23 mouse cellular contexts compared by ENCODE assay signal in the genomic region with DNA sequence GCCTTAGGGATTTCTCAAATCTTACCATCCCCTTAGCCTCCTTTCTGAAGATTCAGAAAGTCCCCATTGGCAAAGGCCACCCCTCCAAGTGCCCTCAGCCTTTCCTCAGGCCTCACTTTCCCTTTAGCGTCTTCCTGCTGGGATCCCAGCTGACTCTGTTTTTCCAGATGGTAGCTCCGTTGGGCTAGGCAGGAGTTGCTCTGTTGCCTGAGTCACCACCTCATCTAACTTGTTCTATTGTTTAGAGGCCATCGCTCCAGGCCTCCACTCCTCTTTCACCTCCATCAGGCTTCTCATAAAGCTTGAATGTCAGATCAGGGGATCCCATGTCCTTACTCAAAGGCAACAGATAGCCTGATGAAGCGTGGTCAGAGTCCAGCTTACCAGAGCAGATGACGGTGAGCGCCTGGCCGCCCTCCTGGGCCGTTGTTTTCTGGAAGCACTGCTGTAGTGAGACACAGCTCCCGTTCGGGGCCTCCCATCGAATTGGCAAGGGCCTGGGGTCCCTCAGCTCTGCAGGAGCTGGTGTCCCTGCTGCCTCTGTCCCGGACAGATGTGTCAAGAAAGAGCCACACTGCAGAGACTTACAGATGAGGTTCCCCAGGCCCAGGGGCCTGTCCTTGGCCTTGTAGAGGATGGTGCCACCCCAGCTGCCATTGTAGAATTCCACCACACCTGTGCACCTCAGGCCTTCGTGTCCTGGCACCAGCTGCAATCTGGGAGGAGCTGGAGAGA. TPM values are rescaled to one million over a fixed set of nuclear protein-coding genes. Genes with fewer than 3 reads are reported as not detected.
A peak's percentile ranks its signal among the peaks of the same experiment; 100 is the strongest.
DNase-seq lines count a peak whose midpoint lies in the region; ATAC-seq and TF ChIP-seq lines count a peak whose summit lies in the region.
"Had no signal": no experiment of that assay in that cellular context is flagged by ENCODE, and none has a peak within 500 bp of the region (broad histone marks: within the 10 kb centered on the region; RNA-seq: fewer than 3 reads in every experiment).

No protein-coding gene starts in this region.

- 0 out of 2 replicates have a peak overlapping the region, but pooled peaks have one; percentile 0 for H3K27ac ChIP-seq in hindbrain, embryonic 10.5 days
- H3K27ac ChIP-seq in hindbrain, embryonic 12.5 days = no peak overlapping the region
- H3K27ac ChIP-seq in cerebellum, adult 2 months (ENCODE audit: insufficient read depth, low read length) = peak overlapping the region; percentile 93
- 0 out of 2 replicates have a peak overlapping the region, but pooled peaks have one; percentile 58 for H3K27ac ChIP-seq in embryonic facial prominence, embryonic 13.5 days
- peak overlapping the region; percentile 84 for H3K27ac ChIP-seq in stomach, embryonic 16.5 days (ENCODE audit: low read length)
- H3K27ac ChIP-seq: embryonic facial prominence, embryonic 12.5 days; gastrocnemius, adult 2 months; hindbrain, embryonic 14.5 days; intestine, embryonic 15.5 days; kidney, embryonic 15.5 days; limb, embryonic 15.5 days had no signal

- no peak overlapping the region for H3K4me3 ChIP-seq in hindbrain, embryonic 10.5 days
- H3K4me3 ChIP-seq in hindbrain, embryonic 12.5 days = no peak overlapping the region
- H3K4me3 ChIP-seq in cerebellum, adult 2 months (replicated peaks; ENCODE audit: insufficient read depth, low read depth, low read length) = no peak overlapping the region
- no peak overlapping the region for H3K4me3 ChIP-seq in embryonic facial prominence, embryonic 13.5 days
- H3K4me3 ChIP-seq in stomach, embryonic 16.5 days (replicated peaks; ENCODE audit: low read length) = no peak overlapping the region
- H3K4me3 ChIP-seq: embryonic facial prominence, embryonic 12.5 days; gastrocnemius, adult 2 months; heart, embryonic 12.5 days; intestine, embryonic 15.5 days; kidney, embryonic 15.5 days; limb, embryonic 15.5 days had no signal

- no peak for DNase-seq in hindbrain, embryonic 10.5 days (ENCODE audit: low spot score)
- peak; percentile 73 to 82 for DNase-seq in cerebellum, adult 2 months
- no peak for DNase-seq in right cerebral cortex, postnatal 25 days
- no peak for DNase-seq in liver
- DNase-seq: adrenal gland, postnatal 36 days; gastrocnemius, adult 2 months; heart, adult 11 months; heart, postnatal 14 days; kidney, postnatal 4 days; liver, postnatal 0 days; lung, postnatal 10 days; thymus, postnatal 4 days had no signal

- no peak overlapping the region for H3K9ac ChIP-seq in hindbrain, embryonic 12.5 days
- H3K9ac ChIP-seq in embryonic facial prominence, embryonic 13.5 days = no peak overlapping the region
- H3K9ac ChIP-seq in stomach, embryonic 16.5 days (ENCODE audit: low read length) = no peak overlapping the region
- H3K9ac ChIP-seq: embryonic facial prominence, embryonic 12.5 days; heart, embryonic 12.5 days; hindbrain, embryonic 14.5 days; intestine, embryonic 15.5 days; kidney, embryonic 15.5 days; limb, embryonic 15.5 days; liver, postnatal 0 days had no signal

- no peaks in the 10 kb centered on the region for H3K36me3 ChIP-seq in hindbrain, embryonic 10.5 days
- H3K36me3 ChIP-seq in hindbrain, embryonic 12.5 days = no peaks in the 10 kb centered on the region
- no peaks in the 10 kb centered on the region for H3K36me3 ChIP-seq in embryonic facial prominence, embryonic 13.5 days
- H3K36me3 ChIP-seq in stomach, embryonic 16.5 days (ENCODE audit: control insufficient read depth, insufficient read depth, low read length) = no peaks in the 10 kb centered on the region
- H3K36me3 ChIP-seq: embryonic facial prominence, embryonic 12.5 days; heart, embryonic 12.5 days; intestine, embryonic 15.5 days; kidney, embryonic 15.5 days; limb, embryonic 15.5 days had no signal

- no peak for TF ChIP-seq POLR2A in cerebellum, adult 2 months (IDR thresholded peaks at IDR 0.05; ENCODE audit: borderline replicate concordance, insufficient read depth, low read length)

- H3K4me1 ChIP-seq in hindbrain, embryonic 10.5 days (replicated peaks) = peaks cover 43% of the 10 kb centered on the region
- peaks cover 22% of the 10 kb centered on the region for H3K4me1 ChIP-seq in hindbrain, embryonic 12.5 days
- peaks cover 62% of the 10 kb centered on the region for H3K4me1 ChIP-seq in cerebellum, adult 2 months (ENCODE audit: control insufficient read depth, insufficient read depth, low read length)
- H3K4me1 ChIP-seq in embryonic facial prominence, embryonic 13.5 days = peaks cover 30% of the 10 kb centered on the region
- peaks cover 5% of the 10 kb centered on the region; the same call in 1 of the 2 replicates for H3K4me1 ChIP-seq in stomach, embryonic 16.5 days (ENCODE audit: control insufficient read depth, insufficient read depth, low read length)

- H3K9me3 ChIP-seq in hindbrain, embryonic 10.5 days = no peaks in the 10 kb centered on the region
- no peaks in the 10 kb centered on the region for H3K9me3 ChIP-seq in hindbrain, embryonic 12.5 days (replicated peaks)
- H3K9me3 ChIP-seq in embryonic facial prominence, embryonic 13.5 days = no peaks in the 10 kb centered on the region
- no peaks in the 10 kb centered on the region for H3K9me3 ChIP-seq in stomach, embryonic 16.5 days (replicated peaks; ENCODE audit: control insufficient read depth, low read length)
- H3K9me3 ChIP-seq: embryonic facial prominence, embryonic 12.5 days; heart, embryonic 12.5 days; intestine, embryonic 15.5 days; kidney, embryonic 15.5 days; limb, embryonic 15.5 days had no signal

- TF ChIP-seq CTCF in cerebellum, adult 2 months (IDR thresholded peaks at IDR 0.05; ENCODE audit: borderline replicate concordance, insufficient read depth, low read depth, low read length) = no peak

- WGBS in hindbrain, embryonic 10.5 days = 70% methylated on average over 13 of the region's 13 CpGs
- WGBS in hindbrain, embryonic 12.5 days = 68% methylated on average over 13 of the region's 13 CpGs
- 31% methylated on average over 13 of the region's 13 CpGs for WGBS in cerebellum, adult 2 months
- WGBS in embryonic facial prominence, embryonic 13.5 days = 74% methylated on average over 13 of the region's 13 CpGs
- WGBS in stomach, embryonic 16.5 days = 71% methylated on average over 13 of the region's 13 CpGs

- no peak for ATAC-seq in hindbrain, embryonic 12.5 days (ENCODE audit: low FRiP score)
- ATAC-seq in embryonic facial prominence, embryonic 13.5 days (ENCODE audit: insufficient number of reproducible peaks, insufficient read depth, low FRiP score, low TSS enrichment, low read depth) = no peak
- no peak for ATAC-seq in stomach, embryonic 16.5 days (ENCODE audit: insufficient read depth, low FRiP score)
- ATAC-seq: intestine, embryonic 15.5 days; liver, postnatal 0 days had no signal

- no peak overlapping the region for H3K4me2 ChIP-seq in hindbrain, embryonic 12.5 days (replicated peaks)
- no peak overlapping the region for H3K4me2 ChIP-seq in embryonic facial prominence, embryonic 13.5 days
- no peak overlapping the region; the same call in 1 of the 2 replicates for H3K4me2 ChIP-seq in stomach, embryonic 16.5 days (ENCODE audit: low read depth, low read length)
- H3K4me2 ChIP-seq: embryonic facial prominence, embryonic 12.5 days; heart, embryonic 12.5 days; hindbrain, embryonic 14.5 days; intestine, embryonic 15.5 days; kidney, embryonic 15.5 days; limb, embryonic 15.5 days had no signal

- peaks cover 7% of the 10 kb centered on the region; the same call in 1 of the 2 replicates for H3K27me3 ChIP-seq in hindbrain, embryonic 10.5 days (ENCODE audit: insufficient read depth, poor library complexity, severe bottlenecking)
- H3K27me3 ChIP-seq in hindbrain, embryonic 12.5 days = no peaks in the 10 kb centered on the region
- no peaks in the 10 kb centered on the region for H3K27me3 ChIP-seq in cerebellum, adult 2 months (ENCODE audit: control insufficient read depth, insufficient read depth, low read length)
- H3K27me3 ChIP-seq in embryonic facial prominence, embryonic 13.5 days = peaks cover 4% of the 10 kb centered on the region; the same call in 1 of the 2 replicates
- H3K27me3 ChIP-seq in stomach, embryonic 16.5 days (ENCODE audit: control insufficient read depth, insufficient read depth, low read length) = no peaks in the 10 kb centered on the region
- H3K27me3 ChIP-seq: CH12.LX; embryonic facial prominence, embryonic 12.5 days; heart, embryonic 12.5 days; intestine, embryonic 15.5 days; kidney, embryonic 15.5 days; limb, embryonic 15.5 days had no signal

RNA-seq across cellular contexts. Expression of gene Cd5, which starts 14.0 kb away (rescaled TPM):
- polyA plus RNA-seq in hindbrain, embryonic 10.5 days (2016; fragmentation: Nextera tagmentation; extraction: Ambion mirVana) = 0.14 and 0.18 TPM in 2 replicates
- 0.17 and 0.31 TPM in 2 replicates for polyA plus RNA-seq in hindbrain, embryonic 12.5 days (2016; fragmentation: Nextera tagmentation; extraction: Ambion mirVana)
- 0.43 and 0.54 TPM in 2 replicates for polyA plus RNA-seq in cerebellum, adult 2 months (2012; rRNA removed)
- 0.41 and 0.42 TPM in 2 replicates for polyA plus RNA-seq in embryonic facial prominence, embryonic 13.5 days (2015; fragmentation: Nextera tagmentation; extraction: Ambion mirVana)
- 3.3 and 3.8 TPM in 2 replicates for polyA plus RNA-seq in stomach, embryonic 16.5 days (2015; fragmentation: Nextera tagmentation; extraction: Ambion mirVana)

RNA-seq across cellular contexts. Expression of gene Vps37c, which starts 36.3 kb away (rescaled TPM):
- 36.7 and 40.7 TPM in 2 replicates for polyA plus RNA-seq in hindbrain, embryonic 10.5 days (2016; fragmentation: Nextera tagmentation; extraction: Ambion mirVana)
- 36.6 and 37.5 TPM in 2 replicates for polyA plus RNA-seq in hindbrain, embryonic 12.5 days (2016; fragmentation: Nextera tagmentation; extraction: Ambion mirVana)
- 30.6 and 31.4 TPM in 2 replicates for polyA plus RNA-seq in cerebellum, adult 2 months (2012; rRNA removed)
- 36.4 and 36.8 TPM in 2 replicates for polyA plus RNA-seq in embryonic facial prominence, embryonic 13.5 days (2015; fragmentation: Nextera tagmentation; extraction: Ambion mirVana)
- 48.7 and 60.3 TPM in 2 replicates for polyA plus RNA-seq in stomach, embryonic 16.5 days (2015; fragmentation: Nextera tagmentation; extraction: Ambion mirVana)

RNA-seq across cellular contexts. Expression of gene Pga5, which starts 46.9 kb away (rescaled TPM):
- not detected in 2 replicates for polyA plus RNA-seq in hindbrain, embryonic 10.5 days (2016; fragmentation: Nextera tagmentation; extraction: Ambion mirVana)
- not detected in 2 replicates for polyA plus RNA-seq in hindbrain, embryonic 12.5 days (2016; fragmentation: Nextera tagmentation; extraction: Ambion mirVana)
- not detected in 2 replicates for polyA plus RNA-seq in cerebellum, adult 2 months (2012; rRNA removed)
- not detected in 2 replicates for polyA plus RNA-seq in embryonic facial prominence, embryonic 13.5 days (2015; fragmentation: Nextera tagmentation; extraction: Ambion mirVana)
- 139 and 218 TPM in 2 replicates for polyA plus RNA-seq in stomach, embryonic 16.5 days (2015; fragmentation: Nextera tagmentation; extraction: Ambion mirVana)
- polyA plus RNA-seq: embryonic facial prominence, embryonic 12.5 days; forebrain, embryonic 16.5 days; heart, embryonic 12.5 days; hindbrain, embryonic 14.5 days; kidney, embryonic 15.5 days; limb, embryonic 15.5 days had no signal

Comparison
In these comparisons a context has a peak if more than half of its experiments do, and no peak if none do; other contexts are left out.
1. DNase-seq: peak in cerebellum, adult 2 months (2 of 2); none in hindbrain, embryonic 10.5 days (single experiment), right cerebral cortex, postnatal 25 days (single experiment) and liver (single experiment).
2. RNA of gene Pga5, which starts 46.9 kb away (polyA plus RNA-seq): 139 to 218 TPM in stomach, embryonic 16.5 days; not detected in embryonic facial prominence, embryonic 13.5 days, not detected in hindbrain, embryonic 10.5 days, not detected in hindbrain, embryonic 12.5 days and not detected in cerebellum, adult 2 months; every median in the first group is over 100 times any median in the second.